Mouse (Mus musculus): Measurements from ENCODE around the gene Tmem198b.

Gene Tmem198b

DNA sequence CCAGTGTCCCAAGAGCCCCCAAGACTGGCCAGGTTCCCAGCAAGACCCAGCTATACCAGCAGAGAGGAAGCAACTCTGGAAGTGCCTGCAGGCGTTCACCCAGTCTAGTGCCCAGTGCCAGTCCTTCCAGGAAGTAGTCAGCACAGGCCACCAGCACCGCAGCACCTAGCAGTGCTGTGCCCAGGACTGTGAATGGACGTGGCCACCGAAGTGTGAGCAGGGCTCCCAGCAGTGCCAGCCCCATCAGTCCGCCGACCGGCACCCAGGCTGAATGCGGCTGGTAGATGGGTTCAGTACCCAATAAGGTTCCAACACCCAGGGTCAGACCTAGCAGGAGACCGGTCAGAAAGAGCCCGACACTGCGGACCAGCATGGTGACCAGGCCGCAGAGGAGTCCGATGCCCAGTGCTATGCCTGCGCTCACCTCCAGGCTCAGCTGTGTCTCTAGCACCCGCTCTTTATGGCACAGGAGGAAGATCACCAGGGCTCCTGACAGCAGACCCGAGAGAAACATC, 2.1 kb downstream of the Tmem198b start:
- DNase-seq (ENCODE audit: low read depth): no peak

DNA sequence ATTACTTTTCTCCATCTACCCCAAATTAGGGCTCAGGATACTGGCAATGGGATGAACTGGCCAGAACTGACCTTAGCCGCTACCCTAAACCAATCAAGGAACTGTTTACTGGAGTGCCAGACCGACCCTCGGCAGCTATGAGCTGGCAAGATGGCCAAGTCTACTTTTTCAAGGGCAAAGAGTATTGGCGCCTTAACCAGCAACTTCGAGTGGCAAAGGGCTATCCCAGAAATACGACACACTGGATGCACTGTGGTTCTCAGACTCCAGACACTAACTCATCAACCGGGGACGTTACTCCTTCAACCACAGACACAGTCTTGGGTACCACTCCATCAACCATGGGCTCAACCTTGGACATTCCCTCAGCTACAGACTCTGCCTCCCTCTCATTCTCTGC, 5.5 kb downstream of the Tmem198b start:
- no peak for DNase-seq (ENCODE audit: low read depth)

DNA sequence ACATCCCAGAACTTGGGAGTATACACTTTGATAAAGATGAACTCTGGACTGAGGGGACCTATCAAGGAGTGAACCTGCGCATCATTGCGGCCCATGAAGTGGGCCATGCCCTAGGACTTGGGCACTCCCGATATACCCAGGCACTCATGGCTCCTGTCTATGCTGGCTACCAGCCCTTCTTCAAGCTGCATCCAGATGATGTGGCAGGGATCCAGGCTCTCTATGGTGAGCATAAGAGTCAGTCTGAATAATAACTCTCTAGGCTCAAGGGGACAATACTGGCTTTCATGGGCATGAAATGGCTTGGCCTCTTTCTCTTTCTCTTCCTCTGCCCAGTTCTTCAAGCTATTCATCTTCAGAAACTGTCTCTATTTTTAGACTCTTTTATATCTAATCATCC, 8.6 kb downstream of the Tmem198b start:
- DNase-seq (ENCODE audit: low read depth): no peak

DNA sequence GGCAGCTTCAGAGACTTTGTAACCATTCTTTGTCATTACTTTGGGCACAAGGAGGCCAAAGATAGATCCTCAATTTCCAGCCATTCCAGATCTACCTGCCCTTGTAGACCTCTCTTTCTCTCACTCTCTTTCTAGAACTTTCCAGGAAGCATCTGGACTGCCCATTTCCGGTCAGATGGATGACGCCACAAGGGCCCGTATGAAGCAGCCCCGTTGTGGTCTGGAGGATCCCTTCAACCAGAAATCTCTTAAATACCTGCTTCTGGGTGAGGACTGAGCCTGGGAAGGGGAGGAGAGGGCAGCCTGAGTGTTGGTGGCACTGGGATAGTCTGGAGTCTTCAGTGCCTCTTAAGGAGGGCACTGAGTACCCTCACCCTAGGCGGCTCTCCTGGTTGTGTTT, 9.8 kb downstream of the Tmem198b start:
- no peak for DNase-seq (ENCODE audit: low read depth)

DNA sequence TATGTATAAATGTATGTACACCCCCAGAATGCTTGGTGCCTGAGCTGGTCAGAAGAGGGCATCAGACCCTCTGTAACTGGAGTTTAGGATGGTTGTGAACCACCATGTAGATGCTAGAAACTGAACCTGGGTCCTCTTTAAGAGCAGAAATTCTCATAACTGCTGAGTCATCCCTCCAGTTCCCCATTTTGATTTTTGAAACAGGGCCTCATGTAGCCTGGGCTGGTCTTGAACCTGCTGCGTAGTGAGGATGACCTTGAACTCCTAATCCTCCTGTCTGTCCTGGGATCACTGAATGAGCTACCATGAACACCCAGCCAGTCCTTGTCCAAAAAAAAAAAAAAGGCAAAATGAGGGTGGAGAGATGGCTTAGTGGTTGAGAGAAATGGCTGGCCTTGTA, 10.9 kb downstream of the Tmem198b start:
- DNase-seq (ENCODE audit: low read depth): no peak

DNA sequence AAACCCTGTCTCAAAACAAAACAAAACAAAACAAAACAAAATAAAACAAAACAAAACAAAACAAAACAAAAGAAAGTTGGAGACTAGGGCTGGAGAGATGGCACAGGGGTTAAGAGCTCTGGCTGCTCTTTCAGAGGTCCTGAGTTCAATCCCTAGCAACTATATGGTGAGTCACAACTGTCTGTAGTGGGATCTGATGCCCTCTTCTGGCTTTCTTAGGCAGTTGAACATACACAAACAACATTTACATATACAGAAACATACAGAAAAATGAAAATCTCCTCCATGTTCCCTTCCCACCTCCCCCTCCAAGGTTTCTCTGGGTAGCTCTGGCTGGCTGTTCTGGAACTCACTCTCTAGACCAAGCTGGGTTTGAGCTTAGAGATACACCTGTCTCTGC, 12.1 kb downstream of the Tmem198b start:
- peak; percentile 23 for DNase-seq (ENCODE audit: low read depth)

DNA sequence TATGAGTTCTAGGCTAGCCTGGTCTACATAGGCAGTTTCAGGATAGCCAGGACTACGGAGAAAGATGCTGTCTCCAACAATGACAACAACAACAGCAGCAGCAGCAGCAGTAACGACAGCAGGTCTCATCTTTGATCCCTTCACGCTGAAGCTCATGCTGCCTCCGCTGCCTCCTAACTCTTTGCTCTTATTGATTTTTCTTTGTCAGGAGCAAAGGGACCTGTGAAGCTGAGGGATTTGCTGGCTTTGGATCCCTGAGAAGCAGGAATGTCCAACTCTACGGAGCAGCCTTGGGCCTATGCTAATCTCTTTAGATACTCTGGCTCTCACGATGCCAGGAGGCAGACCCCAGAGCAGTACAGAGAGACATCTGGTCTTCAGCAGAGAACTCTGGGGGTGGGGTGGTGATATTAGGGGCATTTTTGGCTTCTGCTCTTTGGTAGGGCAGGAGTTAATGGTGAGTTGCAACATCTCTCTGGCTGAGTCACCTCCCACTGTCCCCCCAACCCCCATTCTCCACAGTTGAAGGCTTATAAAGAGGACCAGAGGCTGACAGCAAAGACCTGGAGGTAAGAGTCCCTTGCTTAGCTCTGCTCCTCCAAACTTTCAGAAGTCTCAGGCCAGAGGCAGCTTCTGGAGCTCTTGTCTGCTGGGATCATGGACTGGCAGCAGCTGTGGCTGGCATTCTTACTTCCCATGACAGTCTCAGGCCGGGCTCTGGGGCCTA, 13.6 kb downstream of the Tmem198b start, which contains the start of gene Mmp19:
TSS of gene Mmp19 (plus strand) at position 513 of the 727 bp plus-strand sequence.
- no peak for DNase-seq (ENCODE audit: low read depth)

DNA sequence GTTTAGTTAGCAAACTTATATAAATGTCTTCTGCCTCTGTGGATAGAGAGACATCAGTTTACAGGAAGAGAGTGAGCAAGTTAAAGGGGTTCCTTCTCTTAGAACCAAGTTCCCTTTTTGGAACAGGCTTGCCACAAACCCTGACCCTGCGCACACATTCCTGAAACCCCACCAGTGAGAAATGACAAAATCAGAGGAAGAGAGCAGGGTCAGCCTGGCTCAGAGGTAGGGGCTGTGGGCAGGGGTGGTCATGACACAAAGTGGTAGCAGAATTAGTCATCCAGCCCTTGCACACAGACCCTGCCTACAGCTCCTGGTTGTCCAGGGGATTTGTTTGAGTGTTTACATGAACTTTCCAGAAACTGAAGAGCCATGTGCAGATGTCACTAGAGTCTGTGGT, 24.0 kb downstream of the Tmem198b start:
- DNase-seq (ENCODE audit: low read depth): no peak

DNA sequence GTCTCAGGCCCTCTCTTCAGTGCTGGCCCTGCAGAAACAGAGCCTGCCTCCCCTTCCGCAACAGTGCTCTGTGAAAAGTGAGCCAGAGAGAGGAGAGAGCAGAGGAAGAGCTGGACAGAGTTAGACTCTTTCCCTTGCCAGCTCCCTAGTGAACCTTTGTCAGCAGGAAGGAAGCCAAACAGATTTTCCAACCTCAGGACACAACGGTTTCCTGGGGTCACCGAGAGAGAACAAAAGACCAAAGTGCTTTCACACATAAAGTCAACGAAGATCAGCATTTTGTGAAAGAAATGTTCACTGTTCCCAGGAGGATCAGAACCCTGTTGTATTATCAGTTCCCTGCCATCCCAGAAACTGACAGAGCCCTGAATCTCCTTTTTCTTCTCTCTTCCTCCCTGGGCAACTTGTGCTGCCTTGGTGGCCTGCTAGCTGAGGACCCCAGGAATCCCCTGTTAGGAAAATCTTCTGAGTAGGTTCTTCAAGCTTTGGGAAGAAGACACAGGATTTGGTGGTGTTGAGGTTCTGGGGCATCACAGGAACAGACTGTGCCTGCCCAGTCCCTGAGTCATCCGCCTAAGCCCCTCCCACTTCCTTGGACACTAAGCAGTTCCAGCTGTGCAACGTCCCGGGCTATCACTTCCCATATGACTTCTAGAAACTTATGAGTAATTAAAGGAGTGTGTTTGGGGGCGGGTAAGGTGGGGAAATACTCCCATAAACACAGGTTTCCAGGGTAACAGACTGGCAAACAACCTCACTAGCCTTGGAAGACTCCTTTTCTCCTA, 25.0 kb downstream of the Tmem198b start:
- peak; percentile 64 for DNase-seq (ENCODE audit: low read depth)

DNA sequence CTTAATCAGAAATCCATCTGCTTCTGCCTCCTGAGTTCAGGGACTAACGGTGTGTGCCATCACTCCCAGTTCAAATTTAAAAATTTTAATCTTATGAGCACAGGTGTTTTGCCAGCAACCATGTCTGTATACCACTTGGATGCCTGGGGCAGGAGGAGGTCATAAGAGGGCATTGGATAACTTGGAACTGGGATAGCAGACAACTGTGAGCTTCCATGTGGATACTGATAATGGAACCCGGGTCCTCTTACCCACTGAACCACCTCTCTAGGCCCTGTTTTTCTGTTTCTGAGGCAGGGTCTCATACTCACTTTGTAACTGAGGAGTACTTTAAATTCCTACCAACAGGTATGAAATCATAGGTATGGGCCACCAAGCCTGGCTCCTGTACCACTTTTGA, 25.7 kb downstream of the Tmem198b start:
- no peak for DNase-seq (ENCODE audit: low read depth)

DNA sequence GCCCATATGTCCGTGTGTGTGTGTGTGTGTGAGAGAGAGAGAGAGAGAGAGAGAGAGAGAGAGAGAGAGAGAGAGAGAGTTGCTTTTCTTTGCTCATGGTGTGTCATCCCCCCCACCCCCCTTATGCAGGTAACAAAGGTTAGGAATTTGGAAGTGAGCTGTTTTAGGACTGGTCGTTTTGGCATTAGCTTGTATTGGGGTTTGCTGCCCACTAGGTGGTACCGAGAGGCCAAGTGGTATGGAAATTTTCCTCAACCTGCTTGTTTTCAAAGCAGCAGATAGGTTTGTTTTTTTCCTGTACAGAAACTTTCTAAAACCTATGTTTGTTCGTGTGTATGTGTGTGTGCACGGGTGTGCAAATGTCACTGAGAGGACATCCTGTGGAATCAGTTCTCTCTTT, 30.5 kb downstream of the Tmem198b start:
- DNase-seq (ENCODE audit: low read depth): peak; percentile 46

DNA sequence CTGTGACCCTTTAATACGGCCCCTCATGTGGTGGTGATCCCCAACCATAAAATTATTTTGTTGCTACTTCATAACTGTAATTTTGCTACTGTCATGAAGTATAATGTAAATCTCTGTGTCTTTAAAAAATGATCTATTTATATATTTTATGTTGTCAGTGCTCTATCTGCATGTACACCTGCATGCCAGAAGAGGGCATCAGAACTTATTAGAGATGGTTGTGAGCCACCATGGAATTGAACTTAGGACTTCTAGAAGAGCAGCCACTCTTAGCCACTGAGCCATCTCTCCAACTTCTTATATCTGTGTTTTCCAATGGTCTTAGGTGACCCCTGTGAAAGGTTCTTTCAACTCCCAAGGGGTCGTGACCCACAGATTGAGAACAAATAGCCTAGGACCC, 31.3 kb downstream of the Tmem198b start:
- peak; percentile 46 for DNase-seq (ENCODE audit: low read depth)

Data from induced T-regulatory cell, adult 2 months (primary cell).